In the genomic region with DNA sequence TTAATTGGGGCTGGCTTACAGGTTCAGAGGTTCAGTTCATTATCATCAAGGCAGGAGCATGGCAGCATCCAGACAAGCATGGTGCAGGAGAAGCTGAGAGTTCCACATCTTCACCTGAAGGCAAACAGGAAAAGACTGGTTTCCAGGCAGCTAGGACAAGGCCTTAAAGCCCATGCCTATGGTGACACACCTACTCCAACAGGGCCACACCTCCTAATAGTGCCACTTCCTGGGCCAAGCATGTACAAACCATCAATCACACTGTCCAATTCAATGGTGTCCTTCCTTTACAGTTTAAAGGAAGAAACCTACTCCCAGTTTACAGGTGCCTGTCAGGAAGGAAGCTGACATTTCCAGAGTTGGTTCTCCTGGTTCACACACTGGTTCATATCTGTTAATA, we compare ENCODE assay signal across 21 mouse cellular contexts.
"Had no signal": no experiment of that assay in that cellular context is flagged by ENCODE, and none has a peak within 500 bp of the region (broad histone marks: within the 10 kb centered on the region; RNA-seq: fewer than 3 reads in every experiment).

No protein-coding gene starts in this region.

- H3K4me3 ChIP-seq: heart, adult 2 months; heart, embryonic 13.5 days; heart, embryonic 15.5 days; hindbrain, embryonic 13.5 days; hindbrain, embryonic 15.5 days; limb, embryonic 10.5 days; limb, embryonic 12.5 days; liver, embryonic 12.5 days had no signal

- H3K36me3 ChIP-seq: heart, embryonic 13.5 days; heart, embryonic 15.5 days; hindbrain, embryonic 13.5 days; hindbrain, embryonic 15.5 days; limb, embryonic 10.5 days; limb, embryonic 12.5 days; liver, embryonic 12.5 days had no signal

- H3K9me3 ChIP-seq: heart, embryonic 13.5 days; heart, embryonic 15.5 days; hindbrain, embryonic 13.5 days; hindbrain, embryonic 15.5 days; limb, embryonic 10.5 days; limb, embryonic 12.5 days; liver, embryonic 12.5 days had no signal

- H3K4me2 ChIP-seq: heart, embryonic 11.5 days; heart, embryonic 13.5 days; heart, embryonic 15.5 days; hindbrain, embryonic 13.5 days; hindbrain, embryonic 15.5 days; limb, embryonic 12.5 days; liver, embryonic 12.5 days had no signal

- DNase-seq: gastrocnemius, postnatal 14 days; gastrocnemius, postnatal 36 days; heart, adult 2 months; heart, postnatal 14 days; heart, postnatal 36 days; kidney, adult 18-20 months; kidney, adult 8-10 months; kidney, postnatal 10 days; kidney, postnatal 25 days; kidney, postnatal 4 days; liver had no signal

- H3K9ac ChIP-seq: heart, embryonic 13.5 days; heart, embryonic 15.5 days; hindbrain, embryonic 13.5 days; hindbrain, embryonic 15.5 days; limb, embryonic 12.5 days; liver, embryonic 12.5 days; liver, embryonic 14.5 days had no signal

- H3K4me1 ChIP-seq: heart, embryonic 15.5 days; hindbrain, embryonic 13.5 days; limb, embryonic 10.5 days; limb, embryonic 12.5 days; liver, embryonic 12.5 days had no signal

- ATAC-seq: liver, embryonic 12.5 days had no signal

- H3K27me3 ChIP-seq: heart, embryonic 13.5 days; heart, embryonic 15.5 days; hindbrain, embryonic 13.5 days; hindbrain, embryonic 15.5 days; limb, embryonic 12.5 days; liver, embryonic 12.5 days had no signal

- H3K27ac ChIP-seq: heart, adult 2 months; heart, embryonic 13.5 days; heart, embryonic 15.5 days; hindbrain, embryonic 13.5 days; hindbrain, embryonic 15.5 days; hindbrain, postnatal 0 days; limb, embryonic 10.5 days; limb, embryonic 12.5 days; liver, embryonic 12.5 days; liver, embryonic 14.5 days had no signal
